Mouse (Mus musculus) MN1 (cell line): ENCODE measurements around the gene Pde6d.

Experiments
- DNase-seq: peaks from one replicate; pipeline ENCODE4 v3.0.0-alpha.2; 2016; ENCODE audit warnings: low spot score

The Pde6d gene

DNA sequence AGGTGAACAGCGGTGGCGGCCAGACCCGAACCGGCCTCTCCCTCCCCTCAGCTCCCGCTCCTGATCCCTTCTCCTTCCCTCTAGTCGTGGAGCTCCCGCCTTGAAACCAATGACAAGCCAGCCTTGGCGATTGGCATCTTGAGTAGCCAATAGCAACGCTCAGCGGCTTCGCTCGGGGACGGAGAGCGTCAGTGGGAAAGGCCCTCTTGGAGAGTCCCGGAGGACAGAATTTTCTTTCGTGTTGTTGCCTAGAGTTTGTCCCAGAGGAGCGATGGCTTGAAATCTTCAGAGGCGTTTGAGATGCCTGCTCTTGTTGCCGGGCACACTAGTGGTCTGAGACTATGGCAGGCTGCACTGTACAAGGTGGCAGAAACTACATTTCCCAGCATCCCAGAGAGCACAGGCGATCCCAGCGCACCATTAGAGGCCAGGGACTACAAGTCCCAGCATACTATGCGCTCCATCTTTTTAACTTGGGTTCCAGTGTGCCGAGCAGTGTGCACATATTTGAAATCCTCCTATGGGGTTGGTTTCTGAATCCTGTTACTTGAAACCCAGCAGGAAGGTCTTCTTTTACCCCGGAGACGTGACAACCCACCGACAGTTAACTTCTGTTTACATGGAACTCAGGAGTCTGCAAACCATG lies at the start of gene Pde6d, which contains the start of gene Cops7b:
Gene Pde6d, minus strand, starts transcription at position 179 of the 646 bp plus-strand sequence.
Gene Cops7b, plus strand, starts transcription at position 454 of the 646 bp plus-strand sequence.
- peak; percentile 97 for DNase-seq

DNA sequence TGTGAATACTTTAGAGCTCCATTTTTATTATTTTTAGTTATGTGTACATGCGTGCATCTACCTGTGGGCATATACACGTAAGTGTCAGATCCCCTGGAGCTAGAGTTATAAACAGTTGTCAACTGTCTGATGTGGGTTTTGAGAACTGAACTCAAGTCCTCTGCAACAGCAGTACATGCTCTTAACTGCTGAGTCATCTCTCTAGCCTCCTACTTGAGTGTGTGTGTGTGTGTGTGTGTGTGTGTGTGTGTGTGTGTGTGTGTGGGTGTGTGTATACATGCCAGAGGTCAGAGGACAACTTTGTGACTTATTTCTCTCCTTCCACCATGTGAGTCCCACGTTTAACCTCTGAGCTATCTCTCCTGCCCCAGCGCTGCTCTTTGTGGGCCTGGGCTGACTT lies 48.1 kb upstream of the Pde6d start:
- DNase-seq, result no peak

DNA sequence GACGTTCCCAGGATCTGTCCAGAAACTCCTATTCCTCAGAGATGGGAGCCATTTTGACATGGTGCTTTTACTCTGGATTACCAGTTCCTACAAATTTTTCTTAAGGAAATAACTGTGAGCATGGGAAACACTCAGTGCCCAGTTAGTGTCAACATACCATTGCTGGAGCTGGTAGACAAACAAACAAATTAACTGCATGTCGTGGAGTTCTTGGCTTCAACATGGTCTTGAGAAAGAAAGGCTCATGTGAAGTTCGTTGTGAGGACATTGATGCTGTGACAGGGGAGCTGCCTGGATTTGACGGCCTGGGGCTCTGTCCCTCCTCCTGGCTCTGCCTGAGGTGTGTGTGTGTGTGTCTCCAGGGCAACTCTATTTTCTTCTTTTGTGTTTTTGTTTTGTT lies 47.5 kb upstream of the Pde6d start:
- DNase-seq, result no peak

DNA sequence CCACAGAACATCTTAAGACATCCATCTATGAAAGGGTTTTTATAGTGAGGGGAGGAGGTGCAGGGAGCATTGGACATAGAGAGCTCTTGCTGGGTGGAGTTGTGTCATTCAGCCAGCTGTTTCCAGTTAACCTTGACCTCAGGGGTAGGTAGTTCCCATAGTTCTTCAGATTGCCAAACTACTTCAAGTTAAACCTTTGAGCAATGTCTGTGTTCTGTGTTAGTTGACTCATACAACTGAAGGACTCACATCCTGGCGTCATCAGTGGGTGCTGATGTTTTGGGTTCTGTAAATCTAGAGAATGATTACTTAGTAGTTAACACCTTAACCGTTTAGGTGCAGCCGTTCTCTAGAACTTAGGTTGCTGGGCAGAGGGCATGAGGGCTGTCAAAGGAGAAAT lies 45.8 kb upstream of the Pde6d start:
- no peak for DNase-seq

DNA sequence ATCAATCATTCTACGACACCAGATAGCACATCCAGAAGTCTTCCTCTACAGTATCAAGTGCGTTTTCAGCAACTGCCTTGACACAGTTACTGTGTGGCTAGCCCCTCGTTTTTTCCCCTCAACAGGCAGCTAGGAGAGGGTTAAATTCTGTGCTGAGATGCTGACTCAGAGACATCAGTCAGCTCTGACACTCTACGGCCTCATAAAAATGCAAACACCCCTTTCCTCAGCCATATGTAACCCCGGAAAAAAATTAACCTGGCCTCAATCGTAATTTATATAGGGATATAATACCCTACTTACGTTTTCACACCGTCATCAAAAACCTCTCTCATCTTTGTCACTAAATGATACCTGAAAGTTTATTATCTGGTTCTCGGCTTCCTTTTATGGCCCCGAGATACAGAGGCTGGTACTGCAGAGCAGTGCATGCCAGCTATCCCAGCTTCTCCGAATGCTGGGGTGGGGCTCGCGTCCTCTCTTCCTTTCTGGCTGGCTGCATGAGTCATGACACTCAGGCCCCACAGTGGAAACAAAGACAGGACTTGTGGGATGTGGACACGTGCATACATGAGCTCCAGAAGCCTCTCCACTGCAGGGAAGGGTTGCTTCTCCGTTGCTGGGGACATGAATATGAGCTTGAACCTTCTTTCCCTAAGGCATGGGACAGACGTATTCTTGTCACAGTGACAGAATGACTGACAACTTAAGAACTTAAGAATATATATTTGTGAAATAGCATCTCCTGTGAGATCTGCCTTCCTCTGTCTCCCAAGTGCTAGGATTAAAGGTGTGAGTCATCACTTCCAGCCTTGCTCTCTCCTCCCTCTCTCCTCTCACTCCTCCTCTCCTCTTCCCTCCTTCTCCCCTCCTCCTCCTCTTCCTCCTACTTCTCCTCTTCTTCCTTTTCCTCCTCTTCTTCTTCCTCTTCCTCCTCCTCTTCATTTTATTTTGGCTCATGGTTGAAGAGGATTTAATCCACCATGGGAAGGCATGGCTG lies 40.9 kb upstream of the Pde6d start:
- peak; percentile 77 for DNase-seq

DNA sequence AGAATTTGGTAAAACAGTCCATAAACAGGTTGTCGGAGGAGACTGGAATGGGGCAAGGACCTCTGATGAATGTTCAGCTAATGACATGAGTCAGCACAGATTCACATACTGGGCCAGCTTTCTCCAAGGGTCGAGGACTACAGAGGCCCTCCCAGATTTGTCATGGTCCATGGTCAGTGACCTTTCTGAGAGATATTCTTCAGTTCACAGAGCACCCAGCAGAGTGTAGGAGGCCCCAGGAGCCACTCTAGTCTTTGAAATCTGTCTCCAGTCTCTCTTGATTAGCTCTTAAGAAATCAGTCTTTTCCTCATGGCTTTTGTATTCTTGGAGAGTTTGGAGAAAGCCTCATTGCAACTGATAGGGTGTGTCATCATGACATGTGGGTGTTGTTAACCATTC lies 39.9 kb upstream of the Pde6d start:
- peak; percentile 9 for DNase-seq

DNA sequence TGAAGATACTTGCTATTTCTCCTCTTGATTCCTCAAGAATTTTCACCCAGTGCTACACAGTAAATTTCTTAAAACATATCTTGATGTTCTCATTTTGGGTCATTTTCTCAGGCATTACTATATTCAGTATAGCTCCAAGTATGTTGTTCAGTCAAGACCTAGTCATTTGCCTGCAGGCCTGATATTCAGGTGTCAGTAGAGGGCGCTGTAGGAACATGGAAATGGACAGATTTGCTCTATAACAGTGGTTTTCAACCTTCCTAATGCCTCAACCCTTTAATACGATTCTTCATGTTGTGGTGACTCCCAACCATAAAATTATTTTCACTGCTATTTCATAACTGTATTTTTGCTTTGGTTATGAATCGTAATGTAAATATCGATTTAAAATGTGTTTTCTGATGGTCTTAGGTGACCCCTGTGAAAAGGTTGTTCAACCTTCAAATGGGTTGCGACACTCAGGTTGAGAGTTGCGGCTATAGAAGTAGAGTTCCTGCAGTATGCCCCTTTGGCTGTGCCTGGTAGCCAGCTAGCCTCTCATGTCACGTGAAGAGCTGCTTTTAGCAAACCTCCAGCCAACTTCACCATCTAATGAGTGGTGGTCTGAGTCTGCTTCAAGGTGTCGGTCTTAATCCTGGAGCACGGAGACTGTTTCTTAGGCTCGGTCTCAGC lies 36.2 kb upstream of the Pde6d start:
- peak; percentile 79 for DNase-seq

DNA sequence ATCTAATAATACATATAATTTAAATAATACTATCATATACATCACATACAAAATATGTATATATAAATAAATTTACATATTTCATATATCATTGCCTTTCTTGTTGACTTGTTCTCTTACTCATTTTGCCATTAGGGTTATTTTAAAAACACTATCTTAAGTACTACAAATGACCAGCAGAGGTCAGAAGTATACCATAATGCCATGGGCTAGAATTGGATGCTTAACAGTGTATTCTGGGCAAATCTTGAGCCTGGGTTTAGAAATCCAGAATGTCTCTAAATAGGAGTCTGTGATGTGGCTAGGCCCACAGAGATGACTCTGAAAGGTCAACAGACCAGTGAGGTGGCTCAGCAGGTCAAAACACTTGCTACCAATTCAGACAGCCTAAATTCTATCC lies 31.8 kb upstream of the Pde6d start:
- peak; percentile 67 for DNase-seq

DNA sequence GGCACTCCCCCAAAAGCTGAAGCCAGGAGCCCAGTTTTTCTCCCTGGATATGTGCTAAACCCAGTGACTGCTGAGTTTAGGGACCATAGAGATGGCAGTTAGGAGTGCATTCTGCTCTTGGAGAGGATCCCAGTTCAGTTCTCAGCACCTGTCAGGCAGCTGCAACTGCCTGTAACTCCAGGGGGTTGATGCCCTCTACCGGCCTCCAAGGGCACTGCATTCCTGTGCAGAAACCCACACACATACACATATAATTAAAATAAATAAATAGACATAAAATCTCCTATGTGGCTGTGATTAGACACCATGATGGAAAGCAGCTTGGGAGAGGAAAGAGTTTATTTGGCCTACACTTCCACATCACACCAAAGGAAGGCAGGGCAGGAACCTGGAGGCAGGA lies 29.7 kb upstream of the Pde6d start:
- no peak for DNase-seq

DNA sequence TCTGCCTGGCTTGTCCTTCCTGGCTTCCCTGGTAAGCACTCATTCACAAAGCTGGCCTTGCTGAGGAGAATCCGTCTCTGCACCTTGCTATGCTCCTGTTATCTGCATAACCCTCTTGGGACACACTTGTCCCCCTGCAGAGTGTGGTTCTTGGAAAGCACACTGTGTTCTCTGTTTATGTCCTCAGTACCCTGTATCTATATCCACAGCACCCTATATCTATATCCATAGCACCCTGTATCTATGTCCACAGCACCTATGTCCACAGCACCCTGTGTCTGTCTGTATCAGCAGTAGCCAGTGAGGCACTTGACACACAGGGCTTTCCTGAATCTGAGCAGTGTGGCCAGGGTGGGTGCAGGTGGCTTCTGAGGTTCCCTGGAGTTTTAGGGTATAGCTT lies 28.5 kb upstream of the Pde6d start:
- no peak for DNase-seq

DNA sequence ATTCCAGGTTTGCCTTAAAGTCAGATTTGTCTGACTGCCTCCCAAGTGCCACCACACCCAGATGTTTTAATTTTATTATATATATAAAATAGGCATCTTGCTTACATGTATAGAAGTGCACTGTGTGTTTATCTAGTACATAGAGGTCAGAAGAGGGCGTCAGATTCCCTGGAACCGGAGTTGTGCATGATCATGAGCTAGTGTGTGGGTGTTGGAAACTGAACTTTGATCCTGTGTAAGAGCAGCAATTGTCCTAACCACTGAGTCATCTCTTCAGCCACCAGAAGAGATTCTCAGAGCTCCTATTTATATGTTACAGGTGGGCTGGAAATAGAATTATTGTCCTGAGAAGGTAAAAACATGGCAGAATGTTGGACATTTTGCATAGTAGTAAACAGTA lies 17.7 kb upstream of the Pde6d start:
- no peak for DNase-seq

DNA sequence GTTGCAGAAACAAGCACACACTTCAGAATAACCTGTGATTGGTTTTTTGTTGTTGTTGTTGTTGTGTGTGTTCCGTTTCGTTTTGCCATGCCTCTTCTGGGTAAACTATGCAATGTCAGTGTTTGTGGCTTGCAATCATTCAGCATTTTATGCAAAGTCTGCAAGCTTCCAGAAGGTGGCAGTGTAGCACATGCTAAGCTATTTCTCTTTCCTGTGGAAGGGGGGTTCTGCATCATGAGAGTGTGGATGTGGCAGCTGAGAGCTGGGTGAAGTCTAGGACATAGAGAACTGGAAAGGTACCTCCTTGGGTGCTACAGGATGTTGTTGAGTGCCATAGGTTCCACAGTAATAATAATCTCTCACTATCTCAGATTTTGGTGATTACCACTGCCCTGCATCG lies 16.1 kb upstream of the Pde6d start:
- DNase-seq, result peak; percentile 70

DNA sequence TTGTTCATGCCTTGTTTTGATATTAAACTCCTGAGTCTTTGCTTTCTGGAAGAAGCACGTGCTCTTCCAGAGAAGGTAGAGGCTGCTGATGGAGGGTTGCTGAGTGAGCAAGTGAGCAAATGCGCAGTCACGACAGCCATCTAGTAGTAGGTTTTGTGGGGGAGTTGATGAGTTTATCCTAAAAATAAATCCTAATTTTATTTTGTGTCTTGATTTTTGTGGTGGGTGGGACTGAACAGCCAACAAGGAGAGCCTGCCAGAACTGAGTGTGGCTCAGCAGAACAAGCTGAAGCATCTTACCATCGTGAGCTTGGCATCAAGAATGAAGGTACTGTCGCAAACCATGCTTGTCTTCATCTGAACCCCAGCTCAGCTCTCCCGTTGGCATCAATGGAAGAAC lies 14.1 kb upstream of the Pde6d start:
- no peak for DNase-seq

DNA sequence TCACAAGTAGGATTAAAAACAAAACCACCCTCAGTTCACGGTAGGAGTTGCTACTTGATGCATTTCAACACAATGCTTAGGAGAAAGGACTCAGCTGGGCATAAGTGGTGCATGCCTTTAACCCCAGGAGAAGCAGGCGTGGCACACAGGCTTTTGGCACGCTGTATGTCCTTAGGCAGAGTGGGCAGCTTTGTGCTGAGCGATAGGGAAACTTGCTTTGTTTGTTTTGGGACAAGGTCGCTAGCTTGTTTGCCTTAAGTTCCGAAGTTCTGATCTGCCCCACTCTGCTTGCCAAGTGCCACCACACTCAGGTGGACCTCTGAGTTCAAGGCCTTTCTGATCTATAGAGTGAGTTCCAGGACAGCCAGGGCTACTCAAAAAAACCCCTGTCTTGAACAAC lies 12.9 kb upstream of the Pde6d start:
- no peak for DNase-seq

DNA sequence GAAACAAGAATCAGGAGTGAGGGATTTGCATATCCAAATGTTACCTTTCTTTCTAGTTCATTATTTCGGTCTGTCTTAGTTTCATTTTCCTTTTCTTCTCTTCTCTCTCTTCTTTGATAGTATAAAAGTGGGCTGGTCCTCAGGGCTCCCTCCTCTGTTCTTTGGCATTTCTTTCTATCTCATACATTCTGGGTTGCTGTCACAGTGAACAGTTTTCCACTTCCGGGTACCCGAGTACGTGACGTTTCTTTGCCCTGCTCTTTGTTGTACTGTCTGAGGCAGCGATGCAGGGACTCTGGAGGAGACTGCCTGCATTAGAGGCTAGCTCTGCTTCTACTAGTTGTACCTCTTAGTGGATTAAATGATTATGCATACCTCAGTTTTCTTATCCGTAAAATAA lies 12.1 kb upstream of the Pde6d start:
- DNase-seq, result no peak

DNA sequence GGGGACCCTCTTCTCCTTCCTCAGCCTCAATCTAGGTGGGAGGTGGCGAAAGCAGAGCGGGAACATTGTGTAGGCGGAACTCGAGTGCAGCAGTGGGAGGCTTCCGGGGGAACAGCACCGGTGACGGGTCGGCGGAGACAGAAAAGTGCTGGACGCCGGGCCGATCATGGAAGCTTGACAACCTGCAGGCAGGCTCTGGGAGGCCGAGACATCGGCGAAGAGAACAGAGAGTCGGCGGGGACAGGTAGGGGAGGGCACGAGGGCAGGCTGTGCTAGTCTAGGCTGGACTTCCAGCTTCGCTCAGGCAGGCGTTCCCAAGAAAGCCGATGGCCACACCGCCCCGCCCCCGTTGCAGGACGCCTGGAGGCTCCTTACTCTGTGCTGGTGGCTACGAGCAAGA lies 4.6 kb upstream of the Pde6d start:
- peak; percentile 86 for DNase-seq

DNA sequence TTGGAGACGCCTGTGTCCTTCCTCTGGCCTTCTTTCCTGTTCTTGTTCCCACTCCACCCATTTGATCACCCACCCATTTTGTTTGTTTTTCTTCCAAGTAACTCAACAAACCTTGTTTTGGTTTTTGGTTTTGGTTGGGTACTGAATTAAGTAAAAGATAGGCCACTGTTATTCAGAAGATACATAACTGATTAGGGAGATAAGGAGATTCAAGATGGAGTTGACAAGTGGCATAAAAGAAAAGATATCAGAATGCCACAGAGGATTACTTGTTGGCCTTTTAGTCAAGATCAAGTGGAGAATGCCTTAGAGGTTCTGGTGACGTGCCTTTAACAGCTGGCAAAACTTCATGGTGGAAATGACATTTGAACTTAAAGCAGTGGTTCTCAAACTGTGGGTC lies 1.3 kb upstream of the Pde6d start:
- DNase-seq, result no peak

DNA sequence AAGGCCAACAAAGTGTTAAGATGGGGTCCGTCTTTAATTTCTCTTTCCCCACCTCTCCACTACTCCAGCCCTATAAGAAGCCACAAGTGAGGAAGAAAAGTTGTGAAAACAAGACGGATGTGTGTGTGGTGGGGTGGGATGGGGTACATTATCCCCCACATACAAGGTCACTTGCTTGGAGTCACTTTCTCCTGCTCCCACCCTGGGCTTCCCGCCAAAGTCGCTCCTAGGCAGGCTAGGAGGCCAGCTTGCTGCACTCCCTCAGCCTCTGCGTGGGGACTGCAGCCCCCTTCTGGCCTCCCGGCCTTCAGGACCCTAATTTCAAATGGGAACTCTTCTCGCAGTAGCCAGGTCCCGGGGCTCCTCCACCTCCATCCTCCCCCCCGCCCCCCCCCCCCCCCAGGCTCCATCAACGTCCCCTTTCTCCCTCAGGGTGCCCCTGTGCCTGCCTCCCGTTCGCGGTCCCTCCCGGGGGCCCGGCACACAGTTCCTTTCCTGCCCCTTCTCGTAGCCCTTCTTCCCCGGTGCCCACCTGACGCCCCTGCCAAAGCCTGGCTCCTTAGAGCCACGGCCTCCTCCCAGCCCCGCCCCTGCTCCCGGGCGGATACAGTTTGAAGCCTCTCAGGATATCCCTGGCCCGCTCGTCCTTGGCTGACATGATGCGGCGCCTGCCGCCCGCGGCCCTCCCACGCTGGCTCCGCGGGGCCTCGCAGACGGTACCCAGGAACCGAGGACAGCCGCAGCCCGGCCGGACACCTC lies 558 bp downstream of the Pde6d start:
- DNase-seq, result no peak

DNA sequence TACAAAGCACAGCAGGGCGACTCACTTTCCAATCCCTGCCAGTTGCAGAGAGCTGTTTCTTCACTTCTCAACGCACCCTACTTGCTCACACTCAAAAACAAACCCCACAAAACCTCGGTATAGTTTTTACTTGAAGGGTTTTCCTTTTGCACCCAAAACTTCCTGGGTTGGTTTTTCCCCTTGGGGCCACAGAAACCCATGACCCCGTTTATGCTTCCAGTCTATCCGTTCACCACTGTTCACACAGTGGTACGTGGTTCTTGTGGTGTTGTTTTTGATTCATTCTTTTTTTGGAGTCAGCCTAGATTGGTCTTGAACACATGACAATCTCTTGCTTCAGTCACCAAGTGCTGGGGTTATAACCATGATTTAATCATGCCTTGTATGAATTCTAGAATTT lies 2.0 kb downstream of the Pde6d start:
- DNase-seq, result no peak

DNA sequence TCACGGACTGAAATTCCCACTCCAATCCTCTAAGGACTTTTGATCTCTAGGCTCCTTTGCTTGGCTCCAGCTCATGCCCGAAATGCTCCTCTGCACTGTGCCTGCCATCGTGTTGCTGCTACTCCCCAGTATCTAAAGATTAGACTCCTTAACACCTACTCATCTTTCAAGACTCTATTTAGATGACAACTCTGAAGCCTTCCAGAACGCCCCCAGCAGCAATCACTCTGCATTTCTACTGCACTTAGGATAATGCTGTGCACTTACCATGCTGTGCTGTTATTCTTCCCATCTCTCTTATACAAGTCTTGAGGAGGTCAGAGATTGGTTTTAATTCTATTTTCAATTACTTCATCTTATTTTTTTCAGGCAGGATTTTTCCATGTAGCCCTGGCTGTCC lies 10.5 kb downstream of the Pde6d start:
- no peak for DNase-seq

DNA sequence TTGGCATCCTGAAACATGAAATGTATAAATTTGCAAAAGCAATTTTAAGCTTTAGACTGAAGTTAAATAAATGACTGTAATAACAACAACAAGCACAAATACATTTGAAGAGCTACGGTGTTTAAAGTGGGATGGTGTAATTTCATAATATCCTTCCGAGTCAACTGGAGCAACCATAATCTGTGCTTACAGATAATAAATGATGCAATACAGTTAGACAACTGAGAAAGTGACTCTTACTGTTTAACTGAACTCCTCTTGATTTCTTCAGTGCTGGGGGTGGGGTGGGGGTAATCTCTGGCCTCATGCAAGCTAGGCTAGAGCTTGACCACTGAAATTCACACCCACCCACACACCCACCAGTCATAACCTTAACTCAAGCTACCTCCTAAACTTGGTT lies 11.0 kb downstream of the Pde6d start:
- no peak for DNase-seq

DNA sequence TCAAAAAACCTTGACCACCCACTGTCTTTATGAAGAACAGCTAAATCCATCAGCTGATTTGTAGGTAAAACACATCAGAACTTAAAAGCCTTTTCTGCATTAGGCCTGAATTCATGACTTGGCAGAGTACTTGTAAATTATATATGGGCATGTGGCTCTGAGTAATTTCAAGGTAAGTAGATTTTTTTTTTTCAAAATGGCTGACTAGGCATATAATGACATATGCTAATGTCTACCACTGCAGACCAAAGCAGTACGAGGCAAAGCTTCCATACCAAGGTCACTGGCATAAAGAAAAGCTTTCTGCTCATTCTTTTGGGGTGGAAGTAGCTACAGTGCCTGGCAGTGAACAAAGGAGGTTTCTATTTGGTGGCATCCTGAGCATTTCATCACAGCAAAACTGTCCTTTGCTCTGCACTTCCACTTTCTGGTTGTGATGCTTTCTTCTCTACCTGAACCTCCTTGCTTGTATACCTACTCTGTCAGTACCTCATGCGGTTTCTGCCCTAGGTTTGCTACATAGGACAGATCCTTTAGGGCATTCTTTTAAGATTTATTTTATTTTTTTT lies 13.1 kb downstream of the Pde6d start:
- no peak for DNase-seq
